Mouse (Mus musculus): ENCODE data around the gene Rexo5.

Gene Rexo5

DNA sequence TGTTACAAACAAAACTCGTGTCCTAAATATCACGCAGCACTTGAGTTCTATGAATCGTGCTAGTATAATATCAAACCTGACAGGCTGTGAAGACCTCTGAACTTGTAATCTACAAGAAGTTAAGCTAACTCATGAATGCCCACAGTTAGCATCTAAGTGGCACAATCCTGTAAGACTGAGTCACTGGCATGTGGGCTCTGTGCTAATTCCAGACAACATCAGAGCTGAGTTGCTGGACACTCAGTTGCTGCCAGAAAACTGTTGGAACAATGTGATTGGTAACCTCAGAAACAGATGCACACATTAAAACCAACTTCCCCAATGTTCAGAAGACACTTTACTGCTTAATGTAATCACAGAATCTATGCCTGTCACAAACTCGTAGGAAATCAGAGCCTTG lies 94.1 kb downstream of the Rexo5 start:
- ATAC-seq (ENCODE audit: low TSS enrichment) = no peak

DNA sequence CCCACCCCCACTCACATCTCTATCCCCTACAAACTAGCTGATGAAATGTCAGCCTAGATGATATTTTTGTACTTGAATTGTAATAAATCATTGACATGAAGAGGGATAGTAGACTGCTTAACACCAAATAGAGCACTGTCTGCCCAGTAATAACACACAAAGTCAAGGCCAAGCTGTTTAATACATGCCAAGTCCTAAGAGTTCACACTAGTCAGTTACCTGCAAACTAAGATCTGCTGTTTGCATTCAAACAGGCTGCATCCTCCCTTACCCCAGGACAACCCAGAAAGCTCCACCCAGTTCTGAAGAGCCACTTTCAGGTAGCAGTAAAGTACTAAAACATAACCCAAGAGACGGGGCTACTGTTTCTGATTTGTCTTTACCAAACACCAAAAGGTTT lies 98.4 kb downstream of the Rexo5 start:
- ATAC-seq (ENCODE audit: low TSS enrichment) = no peak

DNA sequence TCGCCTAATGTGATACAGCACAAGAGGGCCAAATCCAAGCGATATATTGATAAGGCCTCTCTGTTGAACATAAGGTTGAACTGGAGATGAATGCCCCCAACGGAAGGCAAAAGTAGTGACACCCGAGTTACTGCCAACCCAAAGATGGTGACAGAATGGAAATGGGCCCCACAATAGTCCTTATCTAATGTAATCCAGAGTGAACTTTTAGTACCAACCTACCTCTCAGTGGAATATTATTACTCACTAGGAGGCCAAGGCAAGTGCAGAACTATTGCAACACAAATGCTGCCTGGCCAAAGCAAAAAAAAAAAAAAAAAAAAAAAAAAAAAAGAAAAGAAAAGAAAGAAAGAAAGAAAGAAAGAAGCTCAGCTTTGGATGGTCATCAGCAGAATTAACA lies 98.9 kb downstream of the Rexo5 start:
- ATAC-seq (ENCODE audit: low TSS enrichment) = no peak

DNA sequence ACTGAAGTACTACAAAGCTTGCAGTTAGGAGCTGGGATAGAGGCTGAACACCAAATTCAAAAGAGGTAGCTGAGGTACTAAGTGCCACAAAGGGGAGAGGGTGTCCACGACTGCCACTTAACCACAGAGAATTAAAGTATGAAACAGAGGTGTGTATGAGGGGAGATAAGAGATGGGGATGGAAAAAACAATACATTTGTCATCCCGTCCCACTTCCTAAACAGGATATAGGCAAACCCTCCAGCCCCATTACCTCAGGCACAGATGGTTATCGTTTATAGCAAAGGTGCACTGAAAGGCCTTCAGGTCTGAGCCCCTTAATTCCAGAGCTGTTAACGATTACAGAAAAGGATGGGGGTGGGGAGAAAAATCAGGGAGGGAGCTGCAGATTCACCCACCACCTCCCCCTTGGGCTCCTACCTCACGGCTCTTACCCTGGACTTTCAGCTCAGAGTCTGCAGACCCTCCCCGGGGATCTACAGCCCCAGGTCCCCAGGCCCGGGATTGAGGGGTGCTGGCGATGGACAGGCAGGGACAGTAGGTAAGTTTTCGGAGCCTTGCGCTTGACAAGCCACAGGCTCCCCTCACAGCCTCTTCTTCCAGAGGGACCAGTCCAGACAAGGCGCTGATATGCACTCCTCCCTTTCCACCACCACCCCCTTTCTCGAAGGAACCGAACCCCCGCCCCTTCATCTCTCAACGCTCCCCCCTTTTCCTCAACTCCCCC lies 101.2 kb downstream of the Rexo5 start:
- peak; percentile 17; the same call in 1 of the 2 replicates for ATAC-seq (ENCODE audit: low TSS enrichment)

DNA sequence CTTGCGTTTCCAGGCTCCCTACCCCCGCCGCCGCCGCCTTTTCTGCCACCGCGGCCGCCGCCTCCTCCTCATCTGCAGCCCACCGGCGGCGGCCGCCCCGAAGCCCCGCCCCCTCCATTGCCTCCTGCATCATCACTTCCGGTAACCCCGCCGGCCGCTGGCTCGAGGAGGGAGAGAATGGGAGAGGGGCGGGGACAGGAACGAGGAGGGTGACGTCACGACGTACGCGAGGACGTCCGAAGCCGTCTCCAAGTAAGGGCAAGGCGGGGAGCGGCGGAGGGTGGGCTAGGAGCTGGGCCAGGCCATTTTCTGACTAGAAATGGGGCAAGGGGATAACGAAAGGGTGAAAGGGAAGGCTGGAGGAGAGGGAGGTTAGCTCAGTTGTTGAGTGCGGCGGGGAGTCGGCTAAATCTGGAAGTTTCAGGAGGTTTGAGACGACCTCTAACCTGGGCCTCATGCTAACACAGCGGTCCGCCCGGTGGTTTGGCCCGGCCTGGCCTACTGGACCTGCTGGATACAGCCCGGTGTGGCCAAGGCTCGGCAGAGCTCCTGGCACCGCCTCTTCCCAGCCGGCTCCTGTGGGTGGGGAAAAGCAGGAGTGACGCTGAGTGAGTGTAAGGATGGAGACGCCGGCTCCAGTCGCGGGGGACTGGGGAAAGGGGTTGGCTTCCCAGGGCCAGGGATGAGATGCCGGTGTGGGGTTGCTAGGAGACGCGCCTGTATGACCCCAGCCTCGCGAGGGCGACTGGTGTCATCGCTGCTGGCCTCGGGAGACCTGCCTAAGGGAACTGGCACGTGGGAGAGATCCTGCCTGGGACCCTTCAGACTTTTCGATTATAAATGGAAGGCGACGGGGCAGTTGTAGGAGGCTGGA lies 102.1 kb downstream of the Rexo5 start, which contains the start of the genes Lyrm1 and Dcun1d3:
TSS of gene Lyrm1 (plus strand) at position 223 of the 874 bp plus-strand sequence.
TSS of gene Dcun1d3 (minus strand) at position 660 of the 874 bp plus-strand sequence.
- ATAC-seq (ENCODE audit: low TSS enrichment) = peak; percentile 97

DNA sequence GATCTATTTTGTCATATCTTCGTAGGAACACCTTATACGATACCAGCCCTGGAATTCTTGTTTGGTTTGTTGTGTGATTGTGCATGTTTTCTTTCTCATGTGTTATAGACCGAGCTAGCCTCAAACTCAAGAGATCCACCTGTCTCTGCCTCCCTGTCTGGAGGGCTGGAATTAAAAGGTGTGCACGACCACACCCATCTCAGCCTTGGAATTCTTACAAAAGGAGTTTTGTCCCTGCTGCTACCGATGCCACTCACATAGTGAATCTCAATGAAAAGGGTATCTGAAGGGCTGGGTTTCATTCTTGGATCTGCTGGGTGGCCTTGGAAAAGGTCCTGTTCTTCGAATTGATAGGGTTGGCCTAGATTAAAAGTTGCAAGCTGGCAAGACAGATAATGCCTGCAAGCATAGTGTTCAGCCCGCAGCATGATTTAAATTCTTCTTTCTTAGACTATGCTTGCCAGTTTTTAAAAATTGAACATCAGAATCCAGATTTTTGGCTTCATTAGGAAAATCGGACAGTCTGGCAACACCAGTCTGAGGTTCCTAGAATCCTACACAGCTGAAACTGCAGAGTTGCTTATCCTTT lies 103.8 kb downstream of the Rexo5 start:
- no peak for ATAC-seq (ENCODE audit: low TSS enrichment)

DNA sequence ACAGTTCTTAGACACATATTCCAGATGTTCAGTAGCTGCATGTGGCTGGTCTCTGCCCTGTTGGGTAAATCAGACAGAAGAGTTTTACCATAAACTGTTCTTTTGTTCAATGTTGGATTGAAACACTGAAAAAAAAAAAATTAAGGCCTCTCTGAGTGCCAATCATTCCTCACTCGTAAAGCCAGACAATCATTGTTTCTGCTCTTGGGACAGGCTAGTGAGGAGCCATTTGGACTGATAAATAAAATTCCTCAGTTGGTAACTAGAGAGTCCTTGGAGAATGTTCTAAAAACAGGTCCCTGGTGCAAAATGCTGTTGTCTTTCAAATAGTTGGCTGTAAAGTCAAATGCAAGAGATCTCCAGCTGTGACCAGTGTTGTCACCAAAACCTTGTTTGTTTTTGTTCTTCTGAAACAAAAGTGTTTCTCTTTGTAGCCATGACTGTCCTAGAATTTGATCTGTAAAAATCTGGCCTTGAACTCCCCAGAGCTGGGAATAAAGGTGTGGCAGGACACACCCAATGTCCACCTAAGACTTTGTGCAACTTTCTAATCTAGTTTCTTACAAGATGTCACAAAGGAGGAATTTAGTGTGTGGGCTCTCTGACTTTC lies 104.5 kb downstream of the Rexo5 start:
- ATAC-seq (ENCODE audit: low TSS enrichment) = no peak
